Mouse (Mus musculus) right cerebral cortex, postnatal 10 days (tissue): ENCODE data around the gene Cyp2d12.
"Not testable (repeated sequence)": the region's sequence is repeated elsewhere in the genome, so short reads cannot be mapped to it uniquely, and the experiment has no call there.

Experiments used
- DNase-seq, 2 experiments: peaks; one replicate each; pipeline ENCODE4 v3.0.0; 2021; ENCODE audit warnings: low spot score in 2 of 2

The Cyp2d12 gene

DNA sequence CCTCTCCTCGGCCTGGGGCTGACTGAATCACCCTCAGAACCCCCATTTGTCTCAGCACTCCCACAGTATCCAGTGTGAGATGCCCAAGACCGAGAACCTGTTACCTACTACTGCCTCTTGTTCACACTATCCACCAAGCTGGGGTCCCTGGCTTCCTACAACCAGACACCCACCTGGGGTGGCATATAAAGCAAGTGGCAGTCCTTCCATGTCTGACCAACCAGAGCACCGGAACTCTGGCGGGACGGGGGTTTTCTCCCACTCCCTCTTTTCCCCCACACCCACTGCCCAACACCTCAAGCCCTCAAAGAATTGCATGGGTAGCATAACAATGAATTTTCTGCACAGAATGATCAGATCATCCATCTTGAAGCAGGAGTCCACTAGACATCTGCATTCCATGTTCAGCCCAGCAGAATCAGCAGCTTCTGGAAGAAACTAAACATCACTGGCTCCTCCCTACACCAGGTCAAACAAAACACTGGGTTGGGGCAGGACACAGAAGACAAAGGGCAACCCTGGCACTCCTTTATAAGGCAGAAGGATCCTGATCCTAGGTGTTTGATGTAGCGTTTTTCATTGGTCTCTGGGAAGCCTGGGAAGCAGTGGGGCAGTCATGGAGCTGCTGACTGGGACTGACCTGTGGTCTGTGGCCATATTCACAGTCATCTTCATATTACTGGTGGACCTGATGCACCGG, at the start of gene Cyp2d12:
Cyp2d12 (plus strand) TSS at position 542 of the 700 bp plus-strand sequence.
- no peak for DNase-seq

DNA sequence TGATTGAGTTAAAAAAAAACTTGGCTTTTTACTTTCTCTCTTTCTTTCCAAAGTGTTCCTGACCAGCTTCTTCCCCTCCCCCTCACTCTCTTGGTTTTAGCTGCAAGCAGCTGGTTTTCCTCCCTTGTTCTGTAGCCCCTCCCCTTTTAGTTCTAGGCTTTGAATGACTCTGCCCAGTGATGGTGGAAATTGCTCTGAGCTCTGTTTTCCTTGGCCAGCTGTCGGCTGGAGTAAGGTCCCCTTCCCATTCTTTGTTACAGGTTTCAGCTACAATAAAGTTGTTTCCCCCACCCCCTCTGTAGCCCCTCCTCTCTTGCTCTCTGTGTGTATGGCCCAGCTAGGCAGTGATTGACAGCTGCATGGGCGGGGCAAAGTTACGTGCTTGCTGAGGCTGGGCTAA, 47.9 kb upstream of the Cyp2d12 start:
- no peak for DNase-seq

DNA sequence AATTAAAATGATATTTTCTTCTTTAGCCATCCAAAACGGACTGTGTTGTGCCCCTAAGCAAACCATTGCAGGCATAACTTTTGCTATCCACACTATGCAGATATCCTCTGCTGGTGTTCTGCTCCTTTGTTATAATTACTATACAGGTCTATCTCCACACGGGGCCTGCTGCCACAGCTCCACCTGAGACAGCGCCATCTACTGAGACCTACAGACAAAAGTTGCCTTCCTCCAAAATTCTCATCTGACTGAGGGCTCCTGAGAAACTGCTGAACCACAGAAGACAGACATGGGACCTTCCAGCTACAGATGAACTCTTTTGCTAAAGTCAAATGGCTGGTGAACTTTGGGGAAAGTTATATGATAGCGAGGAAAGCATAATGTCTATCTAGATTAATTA, 47.1 kb upstream of the Cyp2d12 start:
- DNase-seq = not testable (repeated sequence)

DNA sequence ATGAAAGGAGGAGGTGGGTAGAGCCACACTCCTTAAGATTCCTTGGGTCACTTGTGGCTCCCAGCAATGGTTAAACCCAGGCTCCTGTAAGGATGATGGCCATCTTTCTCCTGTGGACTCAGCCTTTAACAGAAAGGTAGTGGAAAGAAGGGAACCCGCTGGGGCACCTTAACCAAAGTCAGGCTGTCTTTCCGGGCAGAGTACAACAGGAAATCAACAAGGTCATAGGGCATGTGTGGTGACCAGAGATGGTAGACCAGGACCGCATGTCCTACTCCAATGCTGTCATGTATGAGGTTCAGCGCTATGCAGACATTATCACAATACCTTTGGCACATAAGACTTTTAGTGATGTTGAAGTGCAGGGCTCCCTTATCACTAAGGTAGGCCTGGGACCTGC, 45.4 kb upstream of the Cyp2d12 start:
- DNase-seq = not testable (repeated sequence)

DNA sequence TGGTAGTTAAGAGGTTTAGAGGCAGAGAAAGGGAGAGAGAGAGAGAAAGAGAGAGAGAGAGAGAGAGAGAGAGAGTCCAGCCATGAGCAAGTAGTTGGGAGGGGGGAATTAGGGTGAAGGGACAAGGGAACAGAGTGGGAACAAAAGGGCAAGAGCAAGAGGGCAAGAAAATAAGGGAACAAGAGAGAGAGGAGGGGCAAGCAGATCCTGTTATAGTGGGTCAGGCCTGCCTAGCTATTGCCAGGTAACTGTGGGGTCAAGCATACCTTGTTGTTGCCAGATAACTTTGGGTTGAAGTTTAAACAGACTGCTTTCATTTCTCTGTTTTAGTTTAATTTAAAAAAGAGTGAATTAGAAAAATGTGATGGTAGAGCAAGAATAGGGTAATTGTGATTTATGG, 44.4 kb upstream of the Cyp2d12 start:
- DNase-seq = not testable (repeated sequence)

GRCm38 (mm10) chr15:82512111-82512510, 42.8 kb upstream of the Cyp2d12 start:
- DNase-seq = not testable (repeated sequence)

DNA sequence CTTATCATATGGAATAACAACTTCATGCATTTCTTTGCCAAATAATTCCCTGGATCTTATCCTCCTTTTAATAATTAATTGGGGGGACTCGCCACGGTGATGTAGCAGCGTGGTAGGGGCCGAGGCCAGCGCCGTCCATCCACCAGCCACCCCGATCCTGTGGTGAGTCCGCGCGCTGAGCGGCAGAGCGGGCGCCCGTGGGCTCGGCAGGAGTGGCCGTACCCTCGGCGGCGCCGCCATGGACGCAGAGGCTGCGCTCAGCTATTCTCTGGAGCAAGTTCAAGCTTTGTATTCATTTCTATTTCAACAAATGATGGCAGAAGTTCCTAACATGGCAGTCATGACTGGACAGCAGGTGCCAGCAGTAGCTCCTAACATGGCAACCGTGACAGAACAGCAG, 38.7 kb upstream of the Cyp2d12 start:
- DNase-seq = not testable (repeated sequence)

GRCm38 (mm10) chr15:82527371-82527770, 27.5 kb upstream of the Cyp2d12 start:
- DNase-seq = not testable (repeated sequence)

- DNase-seq = not testable (repeated sequence)
Observed at GRCm38 (mm10) chr15:82532721-82533120, 22.2 kb upstream of the Cyp2d12 start.

DNA sequence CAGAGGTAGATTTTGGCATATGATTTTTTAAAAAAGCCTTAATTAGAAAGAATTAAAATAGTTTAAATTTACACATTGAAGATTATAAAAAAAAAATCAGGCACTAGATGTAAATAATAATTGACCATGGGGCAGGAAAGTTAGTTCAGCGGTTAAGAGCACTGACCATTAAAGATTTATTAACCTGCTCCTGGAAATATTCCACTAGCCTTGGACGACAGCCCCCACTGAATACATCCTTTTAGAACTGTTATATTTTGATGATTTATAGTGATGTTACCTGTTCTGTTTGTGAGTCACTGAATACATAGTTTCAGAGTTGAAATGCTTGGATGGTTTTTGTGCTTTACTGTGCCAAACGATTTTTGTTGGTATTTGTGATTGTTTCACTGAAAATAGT, 11.9 kb upstream of the Cyp2d12 start:
- DNase-seq = not testable (repeated sequence)

DNA sequence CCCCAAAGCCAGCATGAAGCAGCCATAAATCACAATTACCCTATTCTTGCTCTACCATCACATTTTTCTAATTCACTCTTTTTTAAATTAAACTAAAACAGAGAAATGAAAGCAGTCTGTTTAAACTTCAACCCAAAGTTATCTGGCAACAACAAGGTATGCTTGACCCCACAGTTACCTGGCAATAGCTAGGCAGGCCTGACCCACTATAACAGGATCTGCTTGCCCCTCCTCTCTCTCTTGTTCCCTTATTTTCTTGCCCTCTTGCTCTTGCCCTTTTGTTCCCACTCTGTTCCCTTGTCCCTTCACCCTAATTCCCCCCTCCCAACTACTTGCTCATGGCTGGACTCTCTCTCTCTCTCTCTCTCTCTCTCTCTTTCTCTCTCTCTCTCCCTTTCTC, 10.3 kb upstream of the Cyp2d12 start:
- DNase-seq = not testable (repeated sequence)

GRCm38 (mm10) chr15:82547753-82548152, 7.1 kb upstream of the Cyp2d12 start:
- not testable (repeated sequence) for DNase-seq

DNA sequence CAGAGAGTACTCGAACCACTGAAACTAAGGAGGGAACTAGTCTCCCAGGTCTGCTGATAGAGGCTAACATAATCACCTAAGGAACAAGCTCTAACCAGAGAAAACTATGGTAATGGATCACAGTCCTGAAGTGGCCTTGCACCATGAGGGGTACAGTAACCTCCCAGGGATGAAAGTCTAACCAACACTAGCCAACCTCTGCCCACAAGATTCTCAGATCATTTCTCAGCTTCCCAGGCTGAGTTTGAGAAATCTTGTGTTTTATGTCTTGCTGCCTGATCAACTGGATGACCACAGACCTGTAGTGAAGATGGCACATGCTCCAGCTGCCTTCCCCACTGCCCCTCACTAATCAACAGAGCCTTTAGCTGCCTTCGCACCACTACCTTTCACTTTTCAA, 1.7 kb upstream of the Cyp2d12 start:
- not testable (repeated sequence) for DNase-seq

DNA sequence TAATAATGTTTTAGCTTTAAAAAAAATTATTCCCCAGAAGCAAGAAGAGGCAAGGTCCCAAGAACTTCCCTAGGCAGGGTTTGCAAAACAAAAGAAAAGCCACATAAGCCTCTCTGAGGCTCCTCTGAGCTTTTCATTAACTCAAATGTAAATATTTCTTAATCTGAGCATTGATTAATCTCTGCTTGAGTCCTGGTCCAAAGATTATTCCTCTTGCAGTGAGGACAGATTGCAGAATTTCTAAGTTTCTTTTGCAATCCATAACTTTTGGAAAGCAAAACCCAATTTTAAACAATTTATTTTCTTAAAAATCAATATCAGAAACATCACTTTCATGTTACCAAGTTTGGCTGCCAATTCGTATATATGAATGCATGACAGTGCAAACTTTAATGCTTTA, 18.0 kb downstream of the Cyp2d12 start:
- DNase-seq = no peak

GRCm38 (mm10) chr15:82579071-82579470, 24.2 kb downstream of the Cyp2d12 start:
- DNase-seq = no peak

DNA sequence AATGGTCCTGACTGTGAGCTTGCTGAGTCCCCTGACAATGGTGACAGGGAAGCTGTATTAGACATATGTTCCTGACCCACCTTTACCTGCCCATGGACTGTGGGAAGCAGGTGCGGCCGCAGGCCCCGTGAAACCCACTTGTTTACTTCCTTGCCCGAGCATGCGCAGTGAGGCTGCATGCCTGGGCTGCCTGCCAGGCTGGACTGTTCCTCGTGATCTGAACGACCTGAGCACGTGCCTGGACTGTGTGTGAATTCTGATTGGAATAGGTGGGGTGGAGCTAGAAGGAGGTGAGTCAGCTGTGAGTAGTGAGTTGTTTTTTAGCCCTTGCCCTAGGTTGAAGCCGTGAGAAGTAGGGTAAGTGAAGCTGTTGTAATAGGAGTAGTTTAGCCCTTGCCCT, 27.7 kb downstream of the Cyp2d12 start:
- no peak for DNase-seq
